Mouse (Mus musculus): ENCODE results near the gene Scimp. TPM values are rescaled to one million over a fixed set of nuclear protein-coding genes. Genes with fewer than 3 reads are reported as not detected.
"Not testable (repeated sequence)": the region's sequence is repeated elsewhere in the genome, so short reads cannot be mapped to it uniquely, and the experiment has no call there.

Scimp gene
- total RNA-seq, 4 experiments from 2014 or later = not detected

- no peak for DNase-seq (ENCODE audit: low spot score in 2 of 2)
Measured at GRCm38 (mm10) chr11:70811471-70812240, 730 bp downstream of the Scimp start.

- DNase-seq (ENCODE audit: low spot score in 2 of 2) = no peak
Measured at GRCm38 (mm10) chr11:70811041-70811440, 1.3 kb downstream of the Scimp start.

GRCm38 (mm10) chr11:70809011-70809410 lies 3.4 kb downstream of the Scimp start:
- no peak for DNase-seq (ENCODE audit: low spot score in 2 of 2)

GRCm38 (mm10) chr11:70808101-70808500 lies 4.3 kb downstream of the Scimp start:
- DNase-seq (ENCODE audit: low spot score in 2 of 2) = no peak

GRCm38 (mm10) chr11:70807630-70808029 lies 4.8 kb downstream of the Scimp start:
- DNase-seq (ENCODE audit: low spot score in 2 of 2) = no peak

- no peak for DNase-seq (ENCODE audit: low spot score in 2 of 2)
Measured at GRCm38 (mm10) chr11:70806697-70807096, 5.7 kb downstream of the Scimp start.

- no peak for DNase-seq (ENCODE audit: low spot score in 2 of 2)
Measured at GRCm38 (mm10) chr11:70805641-70806175, 6.7 kb downstream of the Scimp start.

- no peak for DNase-seq (ENCODE audit: low spot score in 2 of 2)
Measured at GRCm38 (mm10) chr11:70804395-70804794, 8.0 kb downstream of the Scimp start.

GRCm38 (mm10) chr11:70803711-70804200 lies 8.6 kb downstream of the Scimp start:
- no peak for DNase-seq (ENCODE audit: low spot score in 2 of 2)

- DNase-seq (ENCODE audit: low spot score in 2 of 2) = no peak
Measured at GRCm38 (mm10) chr11:70802865-70803261, 9.5 kb downstream of the Scimp start.

GRCm38 (mm10) chr11:70802208-70802864 lies 10.1 kb downstream of the Scimp start:
- DNase-seq (ENCODE audit: low spot score in 2 of 2) = no peak

- DNase-seq (ENCODE audit: low spot score in 2 of 2) = no peak
Measured at GRCm38 (mm10) chr11:70792409-70792808, 20.0 kb downstream of the Scimp start.

- DNase-seq (ENCODE audit: low spot score in 2 of 2) = no peak
Measured at GRCm38 (mm10) chr11:70791676-70792075, 20.7 kb downstream of the Scimp start.

GRCm38 (mm10) chr11:70790874-70791551 lies 21.4 kb downstream of the Scimp start:
- no peak for DNase-seq (ENCODE audit: low spot score in 2 of 2)

- DNase-seq (ENCODE audit: low spot score in 2 of 2) = no peak
Measured at GRCm38 (mm10) chr11:70790426-70790825, 22.0 kb downstream of the Scimp start.

GRCm38 (mm10) chr11:70788972-70789655 lies 23.3 kb downstream of the Scimp start:
- DNase-seq (ENCODE audit: low spot score in 2 of 2) = no peak

- DNase-seq (ENCODE audit: low spot score in 2 of 2) = no peak
Measured at GRCm38 (mm10) chr11:70787052-70787451, 25.3 kb downstream of the Scimp start.

GRCm38 (mm10) chr11:70785908-70786307 lies 26.5 kb downstream of the Scimp start:
- DNase-seq (ENCODE audit: low spot score in 2 of 2) = no peak

- DNase-seq (ENCODE audit: low spot score in 2 of 2) = not testable (repeated sequence)
Measured at GRCm38 (mm10) chr11:70778058-70778457, 34.3 kb downstream of the Scimp start.

GRCm38 (mm10) chr11:70777634-70778033 lies 34.8 kb downstream of the Scimp start:
- no peak for DNase-seq (ENCODE audit: low spot score in 2 of 2)

Data from gastrocnemius, adult 8-10 months (tissue).